Mouse (Mus musculus) spleen, adult 12 weeks (tissue): ENCODE results near the gene Klk11.

Source experiments
- DNase-seq: peaks from one replicate; pipeline ENCODE4 v3.0.0; 2022; ENCODE audit warnings: low spot score

Klk11 gene

DNA sequence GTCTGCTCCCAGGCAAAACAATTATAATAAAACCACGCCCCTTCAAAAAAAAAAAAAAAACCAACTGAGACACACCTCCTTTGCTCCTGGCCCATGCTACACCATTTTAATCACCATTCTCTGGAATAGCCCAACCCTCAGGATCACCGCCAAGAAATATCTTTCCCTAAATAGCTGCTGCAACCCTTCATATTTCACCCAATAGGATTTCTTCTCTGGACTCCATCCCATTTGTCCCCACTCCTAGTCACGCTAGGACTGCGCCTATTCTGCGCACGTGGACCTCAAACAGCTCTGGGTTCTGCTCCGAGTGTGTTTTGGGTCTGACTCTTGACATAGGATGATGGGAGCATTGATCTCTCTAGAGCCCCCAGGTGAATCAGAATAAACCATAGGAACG lies 22.0 kb downstream of the Klk11 start:
- no peak for DNase-seq

DNA sequence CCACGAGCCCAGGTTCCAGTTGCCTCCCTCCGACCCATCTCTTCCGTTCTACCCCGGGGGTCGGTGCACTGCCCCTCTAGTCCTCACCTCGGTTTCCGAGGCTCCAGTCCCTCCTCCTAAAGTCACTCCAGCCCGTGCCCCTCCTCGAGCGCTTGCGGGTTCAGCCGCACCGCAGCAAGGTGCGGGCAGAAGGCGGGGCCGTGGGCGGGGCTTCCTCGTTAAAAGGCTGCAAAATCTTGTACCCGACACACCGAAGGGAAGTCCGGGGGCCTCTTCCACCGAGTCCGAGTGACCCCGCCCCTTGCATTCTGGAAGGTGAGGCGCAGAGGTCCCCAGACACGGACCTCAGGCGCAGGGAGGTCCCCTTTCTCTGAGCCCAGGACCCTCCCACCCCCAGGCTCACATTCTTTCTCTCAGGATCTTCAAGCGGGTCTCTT lies 22.9 kb downstream of the Klk11 start, which contains the start of gene Klk8:
Gene Klk8 (plus strand): TSS at position 245 of the 437 bp plus-strand sequence.
- no peak for DNase-seq

DNA sequence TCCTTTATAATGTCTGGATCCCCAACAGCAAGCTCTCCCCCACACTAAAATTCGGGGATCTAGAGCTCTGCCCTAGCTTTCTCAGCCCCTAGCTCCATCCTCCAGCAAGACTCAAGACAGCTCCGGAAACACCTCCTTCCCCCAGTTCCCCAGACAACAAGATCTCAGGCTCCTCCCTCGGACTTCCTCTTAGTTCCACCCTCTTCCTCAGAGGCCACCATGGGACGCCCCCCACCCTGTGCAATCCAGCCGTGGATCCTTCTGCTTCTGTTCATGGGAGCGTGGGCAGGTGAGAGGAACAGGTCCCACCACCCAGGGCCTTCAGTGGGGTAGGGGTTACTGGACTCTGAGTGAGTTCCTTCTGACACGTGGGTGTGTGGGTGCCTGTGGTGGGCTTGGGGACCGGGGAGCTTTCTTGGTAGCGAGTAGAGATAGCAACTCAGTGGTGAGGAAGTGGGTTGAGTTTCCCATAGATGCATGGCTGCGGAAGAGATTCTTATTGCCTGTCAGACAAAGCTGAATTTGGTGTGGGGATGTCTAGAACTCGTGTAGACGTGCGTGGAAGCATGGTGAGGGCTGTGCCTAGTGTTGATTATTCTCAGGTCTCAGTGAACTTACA lies 23.5 kb downstream of the Klk11 start:
- DNase-seq: no peak

DNA sequence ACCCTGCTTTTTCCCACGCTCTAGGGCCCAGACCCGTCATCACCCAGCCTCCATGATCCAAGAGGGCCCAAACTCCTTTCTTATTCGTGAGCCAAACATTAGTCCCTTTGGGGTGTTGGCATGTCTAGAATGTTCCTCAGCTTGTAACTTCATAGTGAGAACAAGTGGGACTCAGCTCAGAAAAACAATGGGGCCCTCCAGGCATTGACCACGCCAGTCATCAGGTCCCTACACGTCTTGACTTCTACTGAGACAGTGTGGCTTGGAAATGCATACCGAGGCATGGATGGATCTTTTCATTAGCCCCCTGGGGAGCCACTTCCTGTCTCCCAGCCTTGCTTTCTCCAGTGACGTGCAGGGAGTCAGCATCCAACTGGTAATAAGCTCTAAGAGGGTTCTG lies 25.5 kb downstream of the Klk11 start:
- no peak for DNase-seq

DNA sequence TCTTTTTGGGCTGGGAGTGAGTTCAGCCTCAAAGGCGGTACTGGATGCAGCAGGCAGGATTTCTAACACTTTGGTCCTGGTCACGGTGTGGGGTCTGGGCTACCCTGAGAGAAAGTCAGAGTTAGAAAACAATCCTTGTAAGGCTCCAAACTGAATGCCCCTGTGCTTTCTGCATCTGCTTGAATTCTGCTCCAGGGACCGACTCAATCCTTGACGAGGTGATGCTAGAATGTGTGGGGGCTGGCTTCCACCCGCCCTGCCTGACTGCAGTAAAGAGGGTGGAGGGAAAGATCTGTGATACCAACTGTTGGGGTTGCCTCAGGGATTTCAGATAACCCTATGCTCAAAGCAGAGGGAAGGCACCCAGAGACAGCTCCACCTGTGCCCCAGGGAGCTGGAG lies 36.6 kb downstream of the Klk11 start, which contains the start of gene Klk7:
Gene Klk7 (plus strand): TSS at position 301 of the 400 bp plus-strand sequence.
- no peak for DNase-seq

DNA sequence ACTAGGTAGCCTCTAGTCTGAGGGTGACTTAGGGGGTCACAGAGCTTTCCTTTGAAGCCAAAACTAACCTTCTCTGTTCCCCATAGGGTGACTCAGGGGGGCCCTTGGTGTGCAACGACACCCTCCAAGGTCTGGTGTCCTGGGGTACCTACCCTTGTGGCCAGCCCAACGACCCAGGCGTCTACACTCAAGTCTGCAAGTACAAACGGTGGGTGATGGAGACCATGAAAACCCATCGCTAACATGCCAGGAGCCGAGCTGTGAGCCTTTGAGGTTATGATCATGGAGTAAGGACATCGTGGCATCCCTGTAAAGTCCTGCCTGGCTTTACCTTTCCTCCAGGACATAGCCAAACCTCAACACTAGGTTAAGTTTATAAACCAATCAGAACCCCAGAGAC lies 40.8 kb downstream of the Klk11 start:
- DNase-seq: no peak

DNA sequence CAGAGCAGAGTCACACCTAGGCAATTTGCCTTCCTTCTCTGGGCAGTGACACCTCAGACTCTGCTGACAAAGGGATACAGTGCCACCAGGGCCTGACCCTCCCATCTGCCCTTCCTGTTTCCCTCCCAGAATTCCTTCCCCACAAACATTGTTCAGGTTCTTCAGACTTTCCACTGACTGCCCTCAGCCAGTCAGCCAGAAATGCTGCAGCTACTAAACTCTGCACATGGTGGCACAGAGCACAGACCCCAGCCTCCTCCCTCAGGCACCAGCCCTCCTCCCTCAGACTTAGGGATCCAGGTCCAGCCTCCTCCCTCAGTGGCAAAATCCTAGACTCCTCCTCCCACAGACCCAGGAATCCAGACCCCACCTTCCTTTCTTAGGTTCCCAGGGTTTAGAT lies 42.3 kb downstream of the Klk11 start:
- DNase-seq: no peak

DNA sequence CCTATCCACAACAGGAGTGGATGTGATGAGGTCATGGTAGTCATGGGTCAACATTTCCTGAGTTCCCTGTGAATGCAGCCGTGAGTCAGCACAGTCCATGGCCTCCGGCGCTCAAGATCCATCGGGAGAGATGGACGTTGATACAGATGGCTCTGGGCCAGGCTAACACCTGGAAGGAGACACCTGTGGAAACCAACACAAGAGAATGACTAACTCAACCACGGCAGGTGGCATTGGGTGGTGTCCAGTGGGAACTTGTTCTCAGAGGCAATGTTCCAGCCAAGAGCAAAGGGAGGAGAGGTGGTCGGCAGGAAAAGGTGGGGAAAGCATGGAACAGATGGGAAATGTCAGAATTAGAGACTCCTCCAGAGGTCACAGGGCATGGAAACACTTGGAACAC lies 47.2 kb downstream of the Klk11 start:
- DNase-seq: no peak

DNA sequence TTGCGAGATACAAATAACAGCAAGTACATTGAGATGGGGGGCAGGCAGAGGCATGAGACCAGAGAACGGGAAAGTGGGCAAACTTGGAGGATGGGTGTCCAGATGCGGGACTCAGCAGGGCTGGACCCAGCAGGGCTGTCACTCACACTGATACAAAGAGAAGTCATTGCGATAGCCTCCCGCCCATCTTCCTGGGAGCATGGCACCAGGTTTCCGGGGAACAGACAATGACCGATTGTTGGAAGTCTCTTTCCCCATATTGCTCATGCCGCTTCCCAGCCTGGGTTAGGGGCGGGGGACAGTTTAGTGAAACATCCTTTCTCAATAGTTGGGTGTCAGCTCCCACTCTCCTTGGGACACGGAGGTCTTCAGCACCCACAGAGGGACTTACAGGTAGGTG lies 49.8 kb downstream of the Klk11 start, which contains the start of gene Klk6:
Gene Klk6 (plus strand): TSS at position 301 of the 400 bp plus-strand sequence.
- DNase-seq: no peak

DNA sequence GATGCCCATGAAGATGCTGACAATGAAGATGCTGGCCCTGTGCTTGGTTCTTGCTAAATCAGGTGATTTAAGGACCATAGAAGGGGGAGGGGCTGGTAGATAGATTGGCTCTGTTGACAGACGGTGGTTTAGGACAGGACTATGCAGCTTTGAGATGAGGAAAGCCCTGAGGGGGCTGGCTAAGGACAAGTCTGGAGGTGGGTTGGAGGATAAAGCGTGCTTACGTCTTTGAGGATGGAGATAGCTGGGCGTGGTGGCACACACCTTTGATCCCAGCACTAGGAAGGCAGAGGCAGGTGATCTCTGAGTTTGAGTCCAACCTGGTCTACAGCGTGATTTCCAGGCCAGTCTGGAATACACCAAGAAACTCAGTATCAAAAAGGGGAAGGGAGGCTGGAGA lies 51.7 kb downstream of the Klk11 start:
- no peak for DNase-seq

DNA sequence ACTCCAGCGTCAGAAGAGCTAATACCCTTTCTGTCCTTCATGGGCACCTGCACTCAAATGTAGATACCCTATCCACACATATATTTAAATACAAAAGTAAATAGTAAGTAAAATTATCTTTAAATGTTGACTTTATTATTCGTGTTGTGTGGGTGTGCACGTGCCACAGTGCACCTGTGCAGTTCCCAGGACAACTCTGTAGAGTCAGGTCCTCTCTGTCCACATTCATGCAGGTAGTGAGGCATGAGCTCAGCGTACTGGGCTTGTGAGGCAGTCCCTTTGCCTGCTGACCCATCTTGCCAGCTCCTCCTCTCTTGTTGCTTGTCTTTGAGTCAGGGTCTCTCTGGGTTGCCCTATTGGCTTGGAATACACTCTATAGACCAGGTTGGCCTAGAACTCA lies 53.3 kb downstream of the Klk11 start:
- DNase-seq: no peak
